Mouse (Mus musculus) forebrain, embryonic 11.5 days (tissue): ENCODE results near the gene Snrpg. TPM values are rescaled to one million over a fixed set of nuclear protein-coding genes. Genes with fewer than 3 reads are reported as not detected.
"Not testable (repeated sequence)": the region's sequence is repeated elsewhere in the genome, so short reads cannot be mapped to it uniquely, and the experiment has no call there.

Source experiments
- ATAC-seq: fragments of 200-750 bp; cut with Nextera tagmentation; replicated peaks from 2 replicates; pipeline ENCODE4 v1.8.0; 2017; ENCODE audit warnings: moderate TSS enrichment; ENCODE audit not compliant: low FRiP score
- DNase-seq: peaks from one replicate; pipeline ENCODE4 v3.0.0-alpha.2; 2017; ENCODE audit warnings: low spot score
- H3K27ac ChIP-seq: fragments of 300-500 bp; sonication (generic); 2 replicates; pipeline ENCODE4 v1.5.1; 2014; ENCODE audit warnings: low read depth, low read length
- H3K27me3 ChIP-seq: fragments of 300-500 bp; sonication (generic); 2 replicates; pipeline ENCODE4 v1.6.1; 2014; ENCODE audit warnings: mild to moderate bottlenecking, low read length, mixed read lengths; ENCODE audit not compliant: control insufficient read depth, insufficient read depth
- H3K36me3 ChIP-seq: fragments of 300-500 bp; sonication (generic); 2 replicates; pipeline ENCODE4 v1.6.1; 2014; ENCODE audit warnings: mild to moderate bottlenecking, low read length, moderate library complexity, mixed read lengths; ENCODE audit not compliant: control insufficient read depth, insufficient read depth
- H3K4me1 ChIP-seq: fragments of 300-500 bp; sonication (generic); replicated peaks from 2 replicates; pipeline ENCODE4 v1.6.1; 2014; ENCODE audit warnings: low read length, mixed read lengths; ENCODE audit not compliant: control insufficient read depth, insufficient read depth
- H3K4me2 ChIP-seq: fragments of 300-500 bp; sonication (generic); 2 replicates; pipeline ENCODE4 v1.6.1; 2014; ENCODE audit warnings: low read depth, mild to moderate bottlenecking, low read length, moderate library complexity, mixed read lengths; ENCODE audit not compliant: severe bottlenecking
- H3K4me3 ChIP-seq: fragments of 300-500 bp; sonication (generic); 2 replicates; pipeline ENCODE4 v1.5.1; 2014; ENCODE audit warnings: low read depth, low read length
- H3K9ac ChIP-seq: fragments of 300-500 bp; sonication (generic); 2 replicates; pipeline ENCODE4 v1.6.1; 2014; ENCODE audit warnings: low read length
- H3K9me3 ChIP-seq: fragments of 300-500 bp; sonication (generic); 2 replicates; pipeline ENCODE4 v1.6.1; 2016; ENCODE audit warnings: low read length, mixed read lengths; ENCODE audit not compliant: control insufficient read depth
- WGBS: fragments of 180-500 bp; shearing (Covaris S2); extraction: QIAGEN DNeasy Blood & Tissue Kit; methylation state at CpG from one replicate; pipeline ENCODE4 v1.1.7; 2014; 5-methylcytosine and 5-hydroxymethylcytosine counted together
- polyA plus RNA-seq: library from polyadenylated mRNA; unstranded; fragments of >200 nt; fragmentation: Nextera tagmentation; extraction: Ambion mirVana; gene quantifications from 2 replicates; pipeline ENCODE4 v1.2.1, GENCODE M21; 2014

The Snrpg gene
- polyA plus RNA-seq, 1 experiment from 2014 or later: 792 TPM

DNA sequence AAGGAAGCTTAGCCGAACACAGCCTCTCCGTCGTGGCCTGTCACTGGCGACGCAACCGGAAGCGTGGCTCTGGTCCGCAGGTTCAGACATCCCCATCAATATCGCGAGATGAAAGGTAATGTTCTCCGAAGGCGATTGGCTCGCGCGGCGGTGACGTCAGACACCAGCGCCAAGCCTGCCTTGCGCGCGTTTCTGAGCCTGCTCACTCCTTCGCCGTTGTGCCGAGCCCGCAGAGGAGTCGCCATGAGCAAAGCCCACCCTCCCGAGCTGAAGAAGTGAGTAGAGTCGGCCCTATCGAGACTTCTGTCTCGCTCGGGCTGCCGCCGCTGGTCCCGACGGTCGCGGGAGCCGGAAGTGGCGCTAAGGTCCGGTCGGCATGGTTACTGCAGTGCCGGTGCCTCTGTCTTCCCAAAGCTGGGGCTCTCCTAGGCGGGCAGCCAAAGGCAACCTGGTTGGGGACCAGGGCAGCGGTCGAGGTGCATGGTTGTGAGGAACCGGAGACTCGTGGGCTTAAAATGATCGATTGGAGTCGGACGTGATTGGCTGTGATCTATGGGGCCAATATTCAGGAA lies 322 bp downstream of the Snrpg start:
- no peaks in the 10 kb centered on the region for H3K27me3 ChIP-seq
- H3K27ac ChIP-seq: peak overlapping the region; percentile 85
- peak overlapping the region; percentile 92 for H3K9ac ChIP-seq
- peak; percentile 97 for ATAC-seq
- peaks cover 12% of the 10 kb centered on the region for H3K4me1 ChIP-seq
- peaks cover under 1% of the 10 kb centered on the region; the same call in 1 of the 2 replicates for H3K36me3 ChIP-seq
- H3K4me3 ChIP-seq: peak overlapping the region; percentile 88
- DNase-seq: peak; percentile 96
- under 1% methylated on average over 50 of the region's 50 CpGs for WGBS
- peak overlapping the region; percentile 84 for H3K4me2 ChIP-seq
- no peaks in the 10 kb centered on the region for H3K9me3 ChIP-seq

GRCm38 (mm10) chr6:86371950-86372516 lies 929 bp downstream of the Snrpg start:
- DNase-seq: no peak
- ATAC-seq: no peak

DNA sequence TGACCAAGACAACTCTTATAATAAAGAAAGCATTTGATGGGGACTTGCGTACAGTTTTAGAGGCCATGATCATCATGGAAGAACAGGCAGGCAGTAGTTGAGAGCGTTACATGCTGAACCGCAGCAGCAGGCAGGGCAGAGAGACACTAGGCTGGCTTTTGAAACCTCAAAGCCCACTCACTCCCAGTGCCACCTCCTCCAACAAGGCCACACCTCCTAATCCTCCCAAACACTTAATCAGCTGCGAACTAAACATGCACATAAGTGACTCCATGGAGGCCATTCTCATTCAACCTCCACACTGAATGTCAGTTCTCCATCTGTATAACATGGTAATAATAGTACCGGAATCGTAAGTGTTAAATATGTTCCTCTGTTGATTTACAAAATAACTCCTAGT lies 2.5 kb downstream of the Snrpg start:
- Histone ChIP-seq H3K4me1 (peaks cover 9% of the 10 kb centered on the region), H3K27me3 (no peaks in the 10 kb centered on the region), H3K9ac (no peak overlapping the region), H3K4me2 (no peak overlapping the region), H3K27ac (no peak overlapping the region), H3K36me3 (peaks cover 19% of the 10 kb centered on the region), H3K9me3 (no peaks in the 10 kb centered on the region), H3K4me3 (no peak overlapping the region)
- no peak for DNase-seq
- ATAC-seq: no peak
- 92% methylated on average over 6 of the region's 6 CpGs for WGBS

More at GRCm38 (mm10) chr6:86371950-86372516, 929 bp downstream of the Snrpg start:
- Histone ChIP-seq H3K4me2 (peak overlapping the region; percentile 84), H3K27ac (no peak overlapping the region; the same call in 1 of the 2 replicates), H3K9ac (peak overlapping the region; percentile 92), H3K27me3 (no peaks in the 10 kb centered on the region), H3K4me1 (peaks cover 10% of the 10 kb centered on the region), H3K36me3 (peaks cover 3% of the 10 kb centered on the region; the same call in 1 of the 2 replicates), H3K4me3 (peak overlapping the region; percentile 88), H3K9me3 (no peaks in the 10 kb centered on the region)
- WGBS: 5% methylated on average over 12 of the region's 12 CpGs

GRCm38 (mm10) chr6:86378341-86378740 lies 7.2 kb downstream of the Snrpg start:
- Histone ChIP-seq H3K4me3 (no peak overlapping the region), H3K4me1 (no peaks in the 10 kb centered on the region), H3K9ac (no peak overlapping the region), H3K27ac (no peak overlapping the region), H3K4me2 (no peak overlapping the region), H3K36me3 (peaks cover 19% of the 10 kb centered on the region), H3K27me3 (no peaks in the 10 kb centered on the region), H3K9me3 (no peaks in the 10 kb centered on the region)
- WGBS: 90% methylated on average over 3 of the region's 3 CpGs
- no peak for ATAC-seq
- no peak for DNase-seq

DNA sequence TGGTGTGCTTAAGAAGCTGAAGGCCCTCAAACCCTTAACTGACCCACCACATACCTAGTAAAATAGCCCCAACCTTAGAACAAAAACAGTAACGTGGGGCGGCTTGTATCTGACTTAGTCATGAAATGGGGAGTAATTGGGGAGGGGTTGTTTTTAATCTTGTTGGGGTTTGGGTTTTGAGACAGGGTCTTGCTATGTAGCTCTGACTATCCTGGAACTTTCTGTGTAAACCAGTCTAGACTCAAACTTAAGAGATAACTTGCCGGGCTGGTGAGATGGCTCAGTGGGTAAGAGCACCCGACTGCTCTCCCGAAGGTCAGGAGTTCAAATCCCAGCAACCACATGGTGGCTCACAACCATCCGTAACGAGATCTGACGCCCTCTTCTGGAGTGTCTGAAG lies 9.0 kb downstream of the Snrpg start:
- H3K9me3 ChIP-seq, DNase-seq, ATAC-seq, H3K4me2 ChIP-seq, H3K27ac ChIP-seq, H3K4me3 ChIP-seq, H3K27me3 ChIP-seq, H3K4me1 ChIP-seq, H3K9ac ChIP-seq: not testable (repeated sequence)
- H3K36me3 ChIP-seq: peaks cover 19% of the 10 kb centered on the region
- WGBS: 72% methylated on average over 7 of the region's 8 CpGs

DNA sequence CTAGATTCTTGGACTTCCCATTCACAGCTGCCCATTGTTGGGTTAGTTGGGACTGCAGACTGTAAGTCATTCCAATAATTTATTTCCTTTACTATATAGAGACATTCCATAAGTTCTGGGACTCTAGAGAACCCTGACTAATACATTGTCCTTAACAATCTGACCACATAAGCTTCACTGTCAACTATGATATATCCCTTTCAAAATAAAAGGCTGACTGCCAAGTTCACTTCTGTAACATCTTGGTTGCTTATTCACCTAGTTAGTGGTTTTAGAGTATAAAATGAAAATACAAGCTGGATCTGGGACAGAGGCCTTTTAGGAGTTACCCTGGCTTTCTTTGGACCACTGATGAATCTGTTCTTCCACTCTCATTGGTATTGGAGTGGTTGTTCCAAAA lies 11.4 kb downstream of the Snrpg start:
- no peak for ATAC-seq
- H3K4me2 ChIP-seq: no peak overlapping the region
- peaks cover 15% of the 10 kb centered on the region for H3K36me3 ChIP-seq

DNA sequence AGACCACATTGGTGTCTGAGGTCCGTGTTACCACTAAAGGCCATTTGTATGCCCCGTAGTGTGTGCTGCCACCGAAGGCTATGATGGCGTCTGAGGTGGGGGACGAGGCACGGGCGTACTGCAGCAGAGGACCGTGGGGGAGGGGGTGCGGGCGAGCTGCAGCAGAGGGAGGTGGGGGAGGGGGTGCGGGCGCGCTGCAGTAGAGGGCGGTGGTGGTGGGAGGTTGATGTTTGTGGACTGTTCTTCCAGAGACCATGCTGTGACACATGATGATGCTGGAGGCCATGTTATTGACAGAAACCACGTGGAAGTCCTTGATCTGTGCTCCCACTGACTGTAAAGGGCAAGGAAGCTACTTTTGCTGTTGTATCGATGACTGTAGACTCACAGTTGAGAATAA lies 12.3 kb downstream of the Snrpg start:
- ATAC-seq (no peak), DNase-seq (no peak)
- Histone ChIP-seq H3K27me3 (no peaks in the 10 kb centered on the region), H3K27ac (no peak overlapping the region), H3K9ac (no peak overlapping the region), H3K4me2 (no peak overlapping the region), H3K9me3 (no peaks in the 10 kb centered on the region), H3K36me3 (peaks cover 9% of the 10 kb centered on the region), H3K4me1 (no peaks in the 10 kb centered on the region), H3K4me3 (no peak overlapping the region)
- 49% methylated on average over 16 of the region's 16 CpGs for WGBS

More for the DNA sequence above, 11.4 kb downstream of the Snrpg start:
- H3K27ac ChIP-seq: no peak overlapping the region
- H3K4me3 ChIP-seq: no peak overlapping the region
- no peaks in the 10 kb centered on the region for H3K4me1 ChIP-seq
- H3K9me3 ChIP-seq: no peaks in the 10 kb centered on the region
- no peak overlapping the region for H3K9ac ChIP-seq
- no peaks in the 10 kb centered on the region for H3K27me3 ChIP-seq
- DNase-seq: no peak

GRCm38 (mm10) chr6:86384692-86385091 lies 13.6 kb downstream of the Snrpg start:
- H3K36me3 ChIP-seq: peaks cover 7% of the 10 kb centered on the region
- no peak overlapping the region for H3K27ac ChIP-seq
- H3K27me3 ChIP-seq: no peaks in the 10 kb centered on the region
- H3K4me1 ChIP-seq: no peaks in the 10 kb centered on the region
- no peak overlapping the region for H3K4me2 ChIP-seq
- WGBS: 78% methylated on average over 4 of the region's 4 CpGs
- no peak for ATAC-seq
- no peak overlapping the region for H3K9ac ChIP-seq
- H3K9me3 ChIP-seq: no peaks in the 10 kb centered on the region
- no peak for DNase-seq
- H3K4me3 ChIP-seq: no peak overlapping the region
